Mouse (Mus musculus) T-helper 2 cell (primary cell): ENCODE data around the gene Slc16a5.

ENCODE experiments used
- in situ Hi-C: fragments of 300-600 bp; cut with MboI, MseI; formaldehyde crosslinking; loops from one replicate; pipeline ENCODE4 v1.15.1; 2025; ENCODE audit warnings: high pct_unique_total_duplicates

The Slc16a5 gene

DNA sequence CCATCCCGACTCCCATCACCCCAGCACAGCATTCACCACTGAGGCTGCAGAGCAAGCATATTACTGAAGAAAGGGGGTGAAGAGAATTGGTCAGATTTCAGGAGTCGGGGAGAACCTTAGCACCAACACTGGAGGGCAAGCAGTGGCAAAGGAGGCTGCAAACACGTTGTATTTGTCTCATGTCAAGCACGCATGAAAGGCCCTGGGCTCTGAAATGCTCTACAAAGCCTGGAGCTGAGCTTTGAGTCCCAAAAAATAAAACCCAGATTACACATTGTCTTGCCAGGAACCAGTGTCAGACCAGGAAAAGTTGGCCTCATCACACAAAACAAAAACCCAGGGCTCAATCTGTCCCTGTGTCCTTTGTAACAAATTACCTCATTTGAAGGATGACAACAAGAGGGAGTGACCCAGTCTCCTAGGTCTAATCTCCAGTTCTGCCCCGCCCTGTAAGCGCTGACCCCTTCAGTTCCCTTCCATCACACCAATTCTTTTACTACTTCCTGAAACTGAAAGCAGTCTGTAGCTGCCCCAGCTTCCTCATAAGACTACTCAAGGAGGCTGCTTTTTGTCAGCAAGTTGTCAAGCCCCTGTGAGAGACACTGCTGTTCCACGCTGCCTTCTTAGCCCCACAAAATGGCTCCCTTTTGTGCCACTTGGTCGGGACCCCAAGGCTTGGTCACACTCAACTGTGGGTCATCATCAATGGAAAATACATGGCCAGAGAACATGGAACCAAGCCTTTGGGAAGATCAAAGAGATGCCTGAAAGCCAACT is 50.3 kb downstream of the Slc16a5 start:
- in situ Hi-C loops, result no loop called here

DNA sequence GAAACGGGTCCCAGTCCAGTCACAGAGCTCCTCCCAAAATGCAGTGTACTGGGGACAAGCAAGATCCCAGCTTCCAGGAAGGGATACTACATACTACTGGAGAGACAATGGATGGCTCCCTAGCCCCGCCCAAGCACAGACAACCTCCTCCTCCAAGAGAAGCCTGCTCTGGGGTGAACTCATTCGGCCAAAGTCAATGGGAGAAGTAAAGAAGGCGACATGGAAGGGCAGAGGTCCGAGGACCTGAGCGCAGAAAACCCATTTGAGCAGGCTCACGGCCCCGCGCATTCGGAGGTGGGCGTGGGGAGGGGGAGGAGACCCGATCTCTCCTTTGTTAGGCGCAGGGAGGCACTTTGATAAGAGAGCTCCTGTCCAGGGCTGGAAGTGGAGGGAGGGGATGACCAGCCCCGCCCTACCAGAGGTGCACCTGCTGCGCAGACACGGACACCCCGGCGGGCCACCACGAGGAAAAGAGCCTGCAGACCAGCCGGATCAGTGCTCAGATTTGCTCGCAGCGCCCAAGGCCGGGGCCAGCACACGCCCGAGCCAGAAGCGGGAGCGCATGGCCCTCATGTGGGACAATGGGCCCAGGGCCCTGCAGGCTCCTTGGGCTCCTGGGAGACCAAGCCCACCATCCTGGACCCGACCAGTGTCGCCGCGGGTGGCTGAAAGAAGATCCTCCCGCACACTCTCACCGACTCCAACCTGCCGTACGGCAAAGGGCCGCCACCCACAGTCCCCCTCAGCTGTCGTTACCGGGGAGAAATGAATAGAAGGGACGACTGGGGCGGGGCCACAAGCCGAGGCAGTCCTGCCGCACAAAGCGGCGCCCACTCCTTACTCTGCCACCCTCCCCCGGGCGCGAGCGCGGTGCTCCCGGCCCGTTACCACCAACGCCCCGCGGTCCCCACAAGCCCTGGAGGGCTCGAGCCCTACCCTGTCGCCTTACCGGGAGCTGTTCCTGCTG is 51.3 kb downstream of the Slc16a5 start:
- in situ Hi-C loops, result no loop called here

DNA sequence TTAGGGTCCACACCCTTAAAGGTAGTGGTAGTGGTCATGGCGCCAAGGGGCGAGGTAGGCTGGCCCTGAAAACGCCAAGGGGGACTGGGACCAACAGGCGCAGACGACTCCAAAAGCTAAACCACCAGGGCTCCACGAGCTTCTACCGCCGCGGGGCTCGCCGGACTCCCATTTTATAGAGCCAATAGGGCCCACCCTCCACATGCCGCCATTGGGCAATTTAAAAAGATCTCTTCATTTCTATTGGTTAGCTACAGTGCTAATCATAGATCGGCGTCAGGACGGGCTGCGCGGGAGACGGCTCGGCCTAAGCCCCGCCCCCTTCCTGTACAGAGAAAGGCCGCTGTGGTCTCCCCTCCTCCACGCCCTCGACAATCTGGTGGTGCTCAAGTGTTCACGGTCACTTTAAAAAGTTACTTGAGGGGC is 52.0 kb downstream of the Slc16a5 start, which contains the start of gene Jpt1:
Jpt1 (minus strand) TSS at position 150 of the 426 bp plus-strand sequence.
- in situ Hi-C loops, result no loop called here

DNA sequence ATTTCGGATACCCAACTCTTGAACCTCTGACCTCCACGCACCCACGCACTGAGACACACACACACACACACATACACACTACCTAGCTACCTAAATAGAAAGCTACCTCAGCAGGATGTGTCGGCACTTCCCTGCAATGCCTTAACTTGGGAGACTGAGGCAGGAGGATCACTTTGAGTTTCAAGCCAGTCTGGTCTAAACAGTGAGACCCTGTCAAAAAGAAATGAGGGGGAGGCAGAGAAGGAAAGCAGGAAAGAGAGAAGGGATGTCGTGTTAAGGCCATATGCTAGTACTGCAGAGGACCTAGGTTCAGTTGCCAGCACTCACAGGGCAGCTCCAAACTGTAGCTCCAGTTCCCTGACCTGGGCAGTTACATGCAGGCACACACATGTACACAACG is 52.7 kb downstream of the Slc16a5 start:
- in situ Hi-C loops, result no loop called here

DNA sequence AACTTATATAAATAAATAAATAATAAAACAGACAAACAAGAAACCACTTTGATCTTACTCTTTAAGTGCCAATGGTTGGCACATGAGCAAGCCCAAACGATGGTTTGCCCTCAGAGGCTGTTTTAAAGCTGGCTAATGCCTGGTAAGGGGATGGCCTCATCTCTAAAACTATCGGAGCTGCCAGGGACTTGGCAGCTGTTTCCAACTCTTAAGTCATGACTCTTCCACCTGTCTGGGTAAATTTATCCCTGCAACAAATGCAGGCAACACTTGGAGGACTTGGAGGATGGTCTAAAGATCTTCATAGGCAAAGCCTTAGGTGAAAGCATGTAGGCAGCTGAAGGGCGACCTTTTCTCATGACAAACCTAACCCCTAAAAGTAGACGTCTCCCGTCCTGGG is 54.7 kb downstream of the Slc16a5 start:
- in situ Hi-C loops, result no loop called here

DNA sequence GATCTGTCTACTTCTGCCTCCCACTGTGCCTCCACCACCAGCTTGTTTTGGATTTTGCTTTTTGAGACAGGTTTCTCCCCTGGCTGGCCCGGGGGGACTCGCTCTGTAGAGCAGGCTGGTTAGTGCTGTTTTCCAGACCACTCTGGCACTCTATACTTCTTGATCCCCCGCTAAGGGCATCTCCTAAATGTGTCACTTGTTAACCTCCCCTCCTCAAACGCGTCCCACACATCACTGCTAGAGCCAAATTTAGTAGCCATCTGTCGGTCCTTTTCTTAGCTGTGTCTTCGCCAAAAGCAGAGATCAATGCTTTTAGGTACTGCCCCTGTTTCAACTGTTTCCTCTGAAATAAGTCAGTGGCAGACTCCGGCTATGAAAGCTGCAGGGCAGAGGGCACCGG is 56.4 kb downstream of the Slc16a5 start:
- in situ Hi-C loops, result no loop called here

DNA sequence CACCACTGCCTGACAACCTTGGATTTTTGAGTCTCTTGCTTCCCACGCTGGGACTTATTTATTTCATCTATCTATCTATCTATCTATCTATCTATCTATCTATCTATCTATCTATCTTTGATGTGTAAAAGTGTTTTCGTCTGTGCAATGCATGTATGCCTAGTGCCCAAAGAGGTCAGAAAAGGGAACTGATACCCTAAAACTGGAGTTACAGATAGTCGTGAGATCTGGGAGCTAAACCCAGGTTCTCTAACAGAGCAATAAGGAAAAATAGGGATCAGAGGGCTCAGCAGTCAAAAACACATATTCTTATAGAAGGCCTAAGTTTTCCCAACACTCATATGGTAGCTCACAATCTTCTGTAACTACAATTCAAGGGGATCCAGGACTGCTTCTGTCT is 57.3 kb downstream of the Slc16a5 start:
- in situ Hi-C loops, result no loop called here

DNA sequence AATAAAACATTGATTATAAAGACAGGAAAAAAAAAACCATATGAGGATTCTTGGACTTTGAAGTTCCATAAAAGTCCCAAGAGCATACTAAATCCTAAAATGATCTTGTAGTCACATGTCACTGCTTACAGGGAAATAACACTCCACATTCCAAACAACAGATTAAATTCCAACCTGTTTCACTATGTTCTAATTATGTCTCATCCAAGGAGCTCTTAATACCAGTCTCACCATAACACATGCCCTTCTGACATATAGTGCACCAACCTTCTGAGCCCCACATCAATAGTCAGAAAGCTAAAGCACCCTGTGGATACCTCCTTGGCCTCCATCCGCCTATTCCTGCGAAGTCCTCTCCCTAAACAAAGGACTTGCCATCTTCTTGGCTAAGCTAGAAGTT is 57.9 kb downstream of the Slc16a5 start:
- in situ Hi-C loops, result no loop called here

DNA sequence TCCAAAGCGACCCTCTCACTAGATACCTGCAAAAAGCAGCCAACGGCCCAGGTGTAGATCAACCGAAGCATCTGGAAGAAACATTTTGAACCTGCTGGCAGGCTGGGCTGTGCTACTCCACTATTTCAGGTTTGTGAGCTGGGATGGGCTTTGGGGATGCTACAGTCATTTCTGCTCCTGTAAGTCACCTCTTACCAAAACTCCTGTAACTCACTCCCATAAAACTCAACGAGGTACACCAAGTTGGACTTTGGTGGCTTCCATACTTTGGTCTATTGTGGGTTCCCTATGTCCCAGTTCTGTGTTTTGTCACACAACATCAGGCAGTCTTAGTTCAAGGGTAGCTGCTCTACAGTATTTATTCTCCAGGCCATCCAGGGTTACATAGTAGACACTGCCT is 58.8 kb downstream of the Slc16a5 start:
- in situ Hi-C loops, result no loop called here

DNA sequence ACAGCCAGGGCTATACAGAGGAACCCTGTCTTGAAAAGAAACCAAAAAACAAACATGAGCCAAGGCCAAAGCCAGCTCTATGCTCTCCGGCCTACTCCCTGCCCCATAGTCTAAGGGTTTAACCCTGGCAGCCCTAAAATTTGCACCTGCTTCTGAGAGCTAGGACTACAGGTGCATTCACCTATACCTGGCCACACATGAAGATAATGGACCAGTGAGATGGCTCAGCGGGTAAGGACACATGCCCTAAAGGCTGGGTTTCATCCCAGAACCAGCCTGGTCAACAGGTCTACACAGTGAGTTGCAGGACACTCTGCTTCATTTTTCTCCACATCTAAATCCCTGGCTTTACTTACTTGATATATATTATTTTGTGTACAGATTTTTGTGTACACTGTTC is 60.0 kb downstream of the Slc16a5 start:
- in situ Hi-C loops, result no loop called here

DNA sequence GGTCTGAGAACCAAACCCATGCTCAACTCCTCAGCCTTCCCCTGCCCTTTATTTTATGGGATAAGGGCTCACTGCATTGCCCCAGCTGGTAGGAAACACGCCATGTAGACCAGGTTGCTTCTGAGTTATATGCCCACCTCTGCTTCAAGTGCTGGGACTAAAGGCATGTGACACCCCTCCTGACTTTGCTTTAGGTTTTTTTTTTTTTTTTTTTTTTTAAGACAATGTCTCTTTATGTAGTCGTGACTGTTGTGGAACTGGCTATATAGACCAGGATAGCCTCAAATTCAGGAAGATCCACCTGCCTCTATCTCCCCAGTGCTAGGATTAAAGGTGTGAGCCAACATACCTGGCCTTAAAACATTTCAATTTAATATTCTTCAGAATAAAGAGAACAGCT is 60.4 kb downstream of the Slc16a5 start:
- in situ Hi-C loops, result no loop called here
